Mouse (Mus musculus) midbrain, embryonic 11.5 days (tissue): Measurements from ENCODE around the gene Otor. TPM values are rescaled to one million over a fixed set of nuclear protein-coding genes. Genes with fewer than 3 reads are reported as not detected.

Source experiments
- ATAC-seq: fragments of 200-750 bp; cut with Nextera tagmentation; 2 replicates; pipeline ENCODE4 v1.8.0; 2017; ENCODE audit warnings: moderate TSS enrichment, moderate library complexity; ENCODE audit not compliant: low FRiP score
- DNase-seq: peaks from one replicate; pipeline ENCODE4 v3.0.0; 2015; ENCODE audit warnings: low spot score; ENCODE audit errors: missing footprints
- H3K27ac ChIP-seq: fragments of 300-500 bp; sonication (generic); 2 replicates; pipeline ENCODE4 v1.5.1; 2014; ENCODE audit warnings: low read depth, low read length
- H3K27me3 ChIP-seq: fragments of 300-500 bp; sonication (generic); 2 replicates; pipeline ENCODE4 v1.6.1; 2014; ENCODE audit warnings: mild to moderate bottlenecking, low read length, moderate library complexity, mixed read lengths; ENCODE audit not compliant: control insufficient read depth, insufficient read depth
- H3K36me3 ChIP-seq: fragments of 300-500 bp; sonication (generic); 2 replicates; pipeline ENCODE4 v1.6.1; 2014; ENCODE audit warnings: mild to moderate bottlenecking, low read length, moderate library complexity, mixed read lengths; ENCODE audit not compliant: control insufficient read depth, insufficient read depth
- H3K4me1 ChIP-seq: fragments of 300-500 bp; sonication (generic); 2 replicates; pipeline ENCODE4 v1.6.1; 2014; ENCODE audit warnings: low read length; ENCODE audit not compliant: control insufficient read depth, insufficient read depth
- H3K4me2 ChIP-seq: fragments of 300-500 bp; sonication (generic); 2 replicates; pipeline ENCODE4 v1.6.1; 2014; ENCODE audit warnings: mild to moderate bottlenecking, moderate library complexity
- H3K4me3 ChIP-seq: fragments of 300-500 bp; sonication (generic); 2 replicates; pipeline ENCODE4 v1.5.1; 2014; ENCODE audit warnings: low read depth, low read length
- H3K9ac ChIP-seq: fragments of 300-500 bp; sonication (generic); 2 replicates; pipeline ENCODE4 v1.6.1; 2014; ENCODE audit warnings: low read length
- H3K9me3 ChIP-seq: fragments of 300-500 bp; sonication (generic); 2 replicates; pipeline ENCODE4 v1.6.1; 2016; ENCODE audit warnings: low read length; ENCODE audit not compliant: control insufficient read depth
- WGBS: fragments of 180-500 bp; shearing (Covaris S2); extraction: QIAGEN DNeasy Blood & Tissue Kit; methylation state at CpG from one replicate; pipeline ENCODE4 v1.1.7; 2014; 5-methylcytosine and 5-hydroxymethylcytosine counted together
- polyA plus RNA-seq: library from polyadenylated mRNA; unstranded; fragments of >200 nt; fragmentation: Nextera tagmentation; extraction: Ambion mirVana; gene quantifications from 2 replicates; pipeline ENCODE4 v1.2.1, GENCODE M21; 2014

Gene Otor
- polyA plus RNA-seq, 1 experiment from 2014 or later = 1.9 TPM

DNA sequence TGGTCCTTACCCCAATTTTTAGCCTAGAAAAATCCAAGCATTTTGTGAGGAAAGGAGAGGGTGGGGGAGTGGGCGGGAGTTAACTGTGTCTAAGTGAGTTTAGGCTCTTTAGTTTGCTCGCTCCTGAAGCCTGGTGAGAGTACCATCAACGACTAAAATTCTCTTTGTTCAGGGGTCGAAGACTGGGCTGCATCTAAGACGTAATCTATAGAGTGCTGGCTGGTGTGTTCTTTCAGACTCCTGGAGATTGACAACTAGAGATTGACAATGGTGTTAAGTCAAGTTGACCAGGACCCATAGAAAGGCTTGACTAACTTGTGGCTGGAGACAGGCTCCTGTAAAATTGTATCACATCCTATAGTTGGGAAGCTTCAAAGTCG lies 15.9 kb upstream of the Otor start:
- ATAC-seq (peak; percentile 76; the same call in 1 of the 2 replicates), DNase-seq (no peak)
- H3K9ac ChIP-seq = peak overlapping the region; percentile 36; the same call in 1 of the 2 replicates
- H3K27ac ChIP-seq = no peak overlapping the region
- 34% methylated on average over 6 of the region's 6 CpGs for WGBS
- H3K36me3 ChIP-seq = peaks cover 5% of the 10 kb centered on the region; the same call in 1 of the 2 replicates
- peaks cover 3% of the 10 kb centered on the region; the same call in 1 of the 2 replicates for H3K4me1 ChIP-seq
- H3K27me3 ChIP-seq = no peaks in the 10 kb centered on the region
- peak overlapping the region; percentile 51 for H3K4me2 ChIP-seq
- peak overlapping the region; percentile 81 for H3K4me3 ChIP-seq
- H3K9me3 ChIP-seq = no peaks in the 10 kb centered on the region

DNA sequence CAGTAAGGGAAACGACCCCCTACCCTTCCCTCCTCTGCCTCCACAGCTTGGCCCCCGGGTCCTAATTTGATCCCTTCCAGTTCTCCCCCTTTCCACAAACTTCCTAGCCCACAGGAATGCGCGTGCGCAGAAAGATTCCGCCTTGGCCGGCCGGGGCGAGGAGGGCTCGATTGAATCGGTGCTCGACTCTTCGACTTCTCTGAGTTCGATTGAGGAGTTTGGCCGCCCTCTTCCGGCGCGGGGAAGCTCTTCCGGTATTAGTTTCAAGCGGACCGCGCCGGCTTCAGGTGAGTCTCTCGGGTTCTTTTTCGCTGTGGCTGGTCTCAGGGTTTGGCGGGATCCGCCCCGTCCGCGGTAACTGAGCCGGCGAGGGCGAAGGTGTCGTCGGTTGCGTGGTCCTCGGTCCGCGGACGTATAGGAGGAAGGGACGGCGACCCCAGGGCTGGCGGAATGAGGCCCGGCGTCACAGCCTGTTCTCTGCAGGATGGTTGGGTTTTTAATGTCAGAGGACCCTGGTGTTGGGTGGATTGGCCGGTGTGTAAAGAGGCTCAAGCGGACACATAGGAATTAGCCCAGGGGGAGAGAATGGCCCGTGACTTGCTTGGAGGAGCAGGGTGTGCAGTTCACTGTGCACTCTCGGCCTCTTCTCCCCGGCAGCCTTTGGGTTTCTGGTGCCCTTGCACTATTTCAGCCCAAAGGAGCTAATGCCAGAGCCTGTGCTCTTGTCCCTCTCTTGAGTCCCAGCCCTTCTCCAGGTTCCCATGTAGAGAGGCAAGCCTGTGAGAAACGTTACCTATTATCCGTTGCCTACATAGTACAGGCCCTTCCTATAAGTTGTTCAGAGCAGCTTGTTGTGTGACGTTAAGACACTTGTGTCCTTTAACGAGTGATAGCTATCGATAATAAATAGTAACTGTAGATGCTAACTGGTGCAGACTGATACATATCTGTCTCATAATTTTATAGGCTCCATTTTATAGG lies 15.2 kb upstream of the Otor start, which contains the start of gene Snrpb2:
Gene Snrpb2, plus strand, starts transcription at position 228 of the 981 bp plus-strand sequence.
- H3K4me1 ChIP-seq = peaks cover 3% of the 10 kb centered on the region; the same call in 1 of the 2 replicates
- H3K27ac ChIP-seq = no peak within 1 kb of the TSS
- ATAC-seq = peak; percentile 94
- peak within 1 kb of the TSS; percentile 81 for H3K4me3 ChIP-seq
- H3K27me3 ChIP-seq = no peaks in the 10 kb centered on the region
- peak; percentile 99 for DNase-seq
- peak within 1 kb of the TSS; percentile 84 for H3K9ac ChIP-seq
- peaks cover 5% of the 10 kb centered on the region; the same call in 1 of the 2 replicates for H3K36me3 ChIP-seq
- peak within 1 kb of the TSS; percentile 88 for H3K4me2 ChIP-seq
- WGBS = 2% methylated on average over 55 of the region's 55 CpGs
- H3K9me3 ChIP-seq = no peaks in the 10 kb centered on the region

DNA sequence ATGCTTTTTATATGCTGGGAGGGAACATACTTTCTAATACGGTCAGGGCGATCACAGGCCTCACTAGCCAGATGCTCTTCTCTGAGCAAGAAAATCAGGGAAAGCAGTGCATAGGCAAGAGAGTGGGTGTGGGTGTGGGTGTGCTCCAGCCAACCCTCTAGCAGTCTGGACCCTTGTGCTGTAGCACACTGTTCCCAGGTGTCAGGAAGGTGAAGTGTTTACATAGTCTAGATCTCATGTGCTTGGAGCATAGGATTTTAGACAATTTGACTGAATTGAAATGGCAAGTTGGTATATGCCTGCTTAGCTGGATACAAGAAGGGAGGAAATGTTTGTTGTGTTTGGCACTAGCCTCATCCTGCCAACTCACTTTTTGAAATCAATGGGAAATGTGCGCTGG lies 12.4 kb upstream of the Otor start:
- no peak for ATAC-seq
- H3K36me3 ChIP-seq = peaks cover 13% of the 10 kb centered on the region; the same call in 1 of the 2 replicates
- no peak overlapping the region for H3K9ac ChIP-seq
- H3K4me2 ChIP-seq = no peak overlapping the region
- H3K27ac ChIP-seq = no peak overlapping the region
- no peaks in the 10 kb centered on the region for H3K9me3 ChIP-seq
- no peak for DNase-seq
- H3K4me3 ChIP-seq = no peak overlapping the region
- H3K27me3 ChIP-seq = no peaks in the 10 kb centered on the region
- H3K4me1 ChIP-seq = peaks cover 3% of the 10 kb centered on the region; the same call in 1 of the 2 replicates
- 93% methylated on average over 3 of the region's 3 CpGs for WGBS

DNA sequence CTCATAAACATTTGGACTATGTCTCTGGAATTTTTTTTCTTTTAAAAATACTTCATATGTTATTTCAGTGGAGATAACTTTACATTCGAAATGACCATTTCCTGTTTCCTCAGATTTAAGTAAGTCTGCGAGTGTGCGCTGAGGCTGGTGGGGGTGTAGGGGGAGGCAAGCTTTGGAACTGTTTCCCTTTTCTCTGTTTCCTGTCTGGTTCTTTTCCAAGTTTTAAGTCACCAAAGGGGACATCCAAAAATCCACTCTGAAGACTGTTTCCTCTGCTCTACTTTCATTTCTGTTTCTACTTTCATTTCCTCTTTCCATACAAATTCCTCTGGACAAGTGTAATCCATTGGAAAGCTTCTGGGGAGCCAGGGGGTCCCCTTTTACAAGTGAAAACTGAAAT lies 3.4 kb downstream of the Otor start:
- H3K27ac ChIP-seq = no peak overlapping the region
- H3K4me1 ChIP-seq = 0 out of 2 replicates have a peak, but pooled peaks cover 2% of the 10 kb centered on the region
- H3K27me3 ChIP-seq = no peaks in the 10 kb centered on the region
- no peak overlapping the region for H3K4me2 ChIP-seq
- no peaks in the 10 kb centered on the region for H3K9me3 ChIP-seq
- 90% methylated on average over 3 of the region's 3 CpGs for WGBS
- ATAC-seq (no peak), DNase-seq (no peak)
- no peak overlapping the region for H3K4me3 ChIP-seq
- H3K36me3 ChIP-seq = no peaks in the 10 kb centered on the region
- H3K9ac ChIP-seq = no peak overlapping the region

DNA sequence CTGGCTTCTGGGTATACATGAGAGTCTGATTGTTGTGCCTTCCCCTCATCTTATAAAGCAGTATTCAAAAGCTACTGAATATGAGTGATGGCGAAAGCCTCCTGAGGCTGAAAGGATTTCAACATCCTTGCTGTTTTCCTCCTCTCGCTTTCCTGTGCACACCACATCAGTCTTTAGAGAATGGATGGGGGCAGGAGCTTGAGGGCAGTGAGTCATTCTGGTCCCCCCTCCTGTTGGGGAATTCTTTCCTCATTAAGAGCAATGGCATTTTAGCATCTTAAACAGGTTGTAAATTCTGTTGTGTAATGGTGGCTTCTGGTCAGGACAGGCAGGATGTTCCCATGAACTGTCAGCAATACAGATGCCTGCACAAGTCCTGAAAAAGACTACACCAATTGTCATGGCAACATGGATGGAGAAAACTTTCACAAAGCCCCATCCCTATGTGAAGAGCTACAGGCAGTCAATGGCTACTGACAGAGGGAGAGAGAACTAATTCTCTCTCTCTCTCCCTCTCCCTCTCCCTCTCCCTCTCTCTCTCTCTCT lies 6.7 kb downstream of the Otor start:
- Histone ChIP-seq H3K27me3 (no peaks in the 10 kb centered on the region), H3K36me3 (no peaks in the 10 kb centered on the region), H3K9ac (no peak overlapping the region), H3K4me2 (no peak overlapping the region), H3K27ac (no peak overlapping the region), H3K4me3 (no peak overlapping the region), H3K4me1 (no peaks in the 10 kb centered on the region), H3K9me3 (no peaks in the 10 kb centered on the region)
- no peak for ATAC-seq
- 71% methylated on average over 2 of the region's 2 CpGs for WGBS
- no peak for DNase-seq

DNA sequence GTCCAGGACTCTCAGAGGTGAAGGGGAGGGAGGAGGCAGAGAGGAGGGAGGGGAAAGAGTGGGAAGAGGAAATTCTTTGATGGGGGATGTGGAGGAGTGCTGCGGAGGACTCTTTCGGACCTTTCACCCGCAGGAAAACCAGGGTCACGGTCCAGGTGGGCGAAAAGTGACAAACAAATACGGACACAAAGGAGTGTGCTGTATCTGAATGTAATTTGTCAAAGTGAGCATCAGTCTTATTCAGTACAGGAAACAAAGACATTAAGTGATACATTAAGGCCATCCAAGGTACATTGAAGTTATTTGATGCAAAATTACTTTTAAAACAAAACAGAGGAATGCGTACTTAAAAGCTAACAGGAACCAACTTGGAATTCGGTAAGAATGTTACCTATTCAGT lies 11.6 kb downstream of the Otor start:
- H3K9ac ChIP-seq = no peak overlapping the region
- no peaks in the 10 kb centered on the region for H3K4me1 ChIP-seq
- H3K4me2 ChIP-seq = no peak overlapping the region
- no peaks in the 10 kb centered on the region for H3K36me3 ChIP-seq
- ATAC-seq (no peak), DNase-seq (no peak)
- no peaks in the 10 kb centered on the region for H3K27me3 ChIP-seq
- 90% methylated on average over 8 of the region's 8 CpGs for WGBS
- H3K4me3 ChIP-seq = no peak overlapping the region
- H3K9me3 ChIP-seq = no peaks in the 10 kb centered on the region
- H3K27ac ChIP-seq = no peak overlapping the region

DNA sequence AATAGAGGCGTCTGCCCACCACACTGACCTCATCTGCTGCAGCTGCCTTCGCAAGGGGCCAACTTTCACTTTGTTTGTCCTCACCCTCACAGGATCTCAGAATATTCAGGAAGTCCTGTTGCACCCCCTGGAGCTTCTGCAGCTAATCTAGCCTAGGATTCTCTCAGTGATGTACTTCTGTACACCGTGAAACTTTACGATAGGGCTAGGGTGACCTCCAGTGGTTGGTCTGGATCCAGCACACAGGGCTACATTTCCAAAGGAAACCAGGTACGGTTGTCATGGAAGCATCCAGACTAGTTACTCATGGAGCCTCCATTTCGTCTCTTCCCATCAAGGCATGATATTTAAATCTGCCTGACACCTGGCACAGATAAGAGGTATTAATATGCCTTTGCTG lies 15.5 kb downstream of the Otor start:
- no peak overlapping the region for H3K9ac ChIP-seq
- no peaks in the 10 kb centered on the region for H3K9me3 ChIP-seq
- no peaks in the 10 kb centered on the region for H3K36me3 ChIP-seq
- no peak overlapping the region for H3K4me2 ChIP-seq
- no peaks in the 10 kb centered on the region for H3K27me3 ChIP-seq
- DNase-seq = peak; percentile 89
- no peaks in the 10 kb centered on the region for H3K4me1 ChIP-seq
- no peak overlapping the region for H3K27ac ChIP-seq
- 35% methylated on average over 6 of the region's 6 CpGs for WGBS
- ATAC-seq = peak; percentile 87
- no peak overlapping the region for H3K4me3 ChIP-seq

DNA sequence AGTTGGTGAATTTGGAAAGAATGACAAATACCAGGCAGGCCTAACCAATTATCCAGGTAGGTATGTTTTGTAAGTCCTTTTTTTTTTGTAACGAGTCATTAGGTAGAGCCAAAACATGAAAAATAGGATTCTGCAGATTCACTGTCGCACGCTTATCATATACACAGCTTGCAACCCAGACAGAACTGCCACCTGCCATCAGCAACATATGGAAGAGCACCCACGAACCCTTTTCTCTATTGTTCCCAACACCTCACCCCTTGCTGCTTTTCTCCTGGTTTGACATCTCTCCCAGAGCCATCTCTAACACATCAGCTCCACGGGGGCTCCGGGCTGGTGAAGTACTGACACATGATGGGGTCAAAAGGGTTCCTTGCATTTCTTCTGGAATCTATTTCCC lies 16.5 kb downstream of the Otor start:
- Histone ChIP-seq H3K4me1 (no peaks in the 10 kb centered on the region), H3K36me3 (no peaks in the 10 kb centered on the region), H3K4me2 (no peak overlapping the region), H3K4me3 (no peak overlapping the region), H3K27me3 (no peaks in the 10 kb centered on the region), H3K27ac (no peak overlapping the region), H3K9me3 (no peaks in the 10 kb centered on the region), H3K9ac (no peak overlapping the region)
- WGBS = 81% methylated on average over 6 of the region's 6 CpGs
- no peak for DNase-seq
- ATAC-seq = no peak

DNA sequence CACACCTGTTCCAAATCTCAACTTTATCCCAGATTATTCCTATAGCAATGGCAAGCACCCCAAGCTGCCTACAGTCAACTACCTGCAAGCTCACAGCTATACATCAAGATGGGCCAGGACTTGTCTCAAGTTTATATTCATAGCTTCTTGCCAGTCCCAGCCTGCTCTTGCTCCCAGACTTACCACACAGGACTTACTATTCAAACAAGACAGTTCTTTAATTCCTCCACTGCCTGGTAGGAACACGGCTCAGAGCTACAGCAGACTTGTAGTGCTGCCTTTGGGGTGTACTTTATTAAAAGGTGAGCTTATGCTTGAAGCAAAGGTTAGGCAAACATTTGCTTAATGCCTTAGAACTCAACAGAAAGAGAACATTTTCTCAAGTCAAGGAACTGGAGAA lies 18.9 kb downstream of the Otor start:
- 87% methylated on average over 1 of the region's 1 CpGs for WGBS
- H3K4me1 ChIP-seq = no peaks in the 10 kb centered on the region
- no peaks in the 10 kb centered on the region for H3K27me3 ChIP-seq
- no peak overlapping the region for H3K9ac ChIP-seq
- no peak overlapping the region for H3K27ac ChIP-seq
- H3K4me3 ChIP-seq = no peak overlapping the region
- H3K9me3 ChIP-seq = no peaks in the 10 kb centered on the region
- DNase-seq (no peak), ATAC-seq (no peak)
- no peaks in the 10 kb centered on the region for H3K36me3 ChIP-seq
- H3K4me2 ChIP-seq = no peak overlapping the region
